Mouse (Mus musculus): ENCODE data around the gene Nadk2. TPM values are rescaled to one million over a fixed set of nuclear protein-coding genes. Genes with fewer than 3 reads are reported as not detected.

Nadk2 gene
- polyA plus RNA-seq, 1 experiment from 2014 or later, result 143 TPM

DNA sequence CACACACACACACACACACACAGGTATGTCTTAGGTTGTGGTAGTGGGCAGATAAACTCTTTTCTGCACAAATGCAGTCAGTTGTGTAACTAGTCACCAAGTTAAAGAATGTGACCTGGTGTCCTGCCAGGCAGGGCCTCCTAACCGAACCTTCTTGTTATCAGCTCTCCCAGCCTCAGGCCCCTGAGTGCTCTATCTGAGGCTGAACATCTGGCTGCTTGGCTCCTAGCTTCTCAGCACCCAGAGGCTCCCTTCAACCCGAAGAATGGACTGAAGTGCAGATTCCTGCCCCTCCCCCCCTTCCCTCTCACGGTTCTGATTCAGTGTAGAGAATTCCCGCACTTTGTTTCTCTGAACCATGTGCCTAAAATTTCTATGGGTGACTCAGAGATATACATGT lies 3.6 kb downstream of the Nadk2 start:
- WGBS (ENCODE audit: insufficient replicate concordance), result 2% methylated on average over 4 of the region's 4 CpGs
- Histone ChIP-seq H3K27me3 (replicated peaks) (no peaks in the 10 kb centered on the region), H3K9me3 (replicated peaks) (no peaks in the 10 kb centered on the region), H3K27ac (peak overlapping the region; percentile 100), H3K36me3 (peaks cover 26% of the 10 kb centered on the region), H3K4me1 (peaks cover 68% of the 10 kb centered on the region), H3K4me3 (peak overlapping the region; percentile 99), H3K4me2 (peak overlapping the region; percentile 82), H3K9ac (peak overlapping the region; percentile 100)
- peak; percentile 79 for ATAC-seq

- H3K9ac ChIP-seq, result peak overlapping the region; percentile 100
- peaks cover 71% of the 10 kb centered on the region for H3K4me1 ChIP-seq
- H3K4me2 ChIP-seq, result peak overlapping the region; percentile 82
- H3K27ac ChIP-seq, result peak overlapping the region; percentile 100
- 22% methylated on average over 14 of the region's 14 CpGs for WGBS (ENCODE audit: insufficient replicate concordance)
- peaks cover 27% of the 10 kb centered on the region for H3K36me3 ChIP-seq
- H3K4me3 ChIP-seq, result peak overlapping the region; percentile 99
- H3K9me3 ChIP-seq (replicated peaks), result no peaks in the 10 kb centered on the region
- H3K27me3 ChIP-seq (replicated peaks), result no peaks in the 10 kb centered on the region
- no peak for ATAC-seq
Measured at GRCm38 (mm10) chr15:9075608-9076200, 4.6 kb downstream of the Nadk2 start.

GRCm38 (mm10) chr15:9078481-9079300 lies 7.6 kb downstream of the Nadk2 start:
- H3K4me3 ChIP-seq, result peak overlapping the region; percentile 43
- no peaks in the 10 kb centered on the region for H3K9me3 ChIP-seq (replicated peaks)
- ATAC-seq, result peak; percentile 80
- H3K27me3 ChIP-seq (replicated peaks), result no peaks in the 10 kb centered on the region
- peaks cover 94% of the 10 kb centered on the region for H3K4me1 ChIP-seq
- 13% methylated on average over 12 of the region's 12 CpGs for WGBS (ENCODE audit: insufficient replicate concordance)
- peak overlapping the region; percentile 82 for H3K4me2 ChIP-seq
- H3K9ac ChIP-seq, result peak overlapping the region; percentile 100
- peak overlapping the region; percentile 100 for H3K27ac ChIP-seq
- H3K36me3 ChIP-seq, result peaks cover 50% of the 10 kb centered on the region

- 19% methylated on average over 5 of the region's 5 CpGs for WGBS (ENCODE audit: insufficient replicate concordance)
- Histone ChIP-seq H3K9me3 (replicated peaks) (no peaks in the 10 kb centered on the region), H3K36me3 (peaks cover 60% of the 10 kb centered on the region), H3K4me1 (peaks cover 89% of the 10 kb centered on the region), H3K27me3 (replicated peaks) (no peaks in the 10 kb centered on the region), H3K4me3 (peak overlapping the region; percentile 43), H3K9ac (peak overlapping the region; percentile 100), H3K4me2 (peak overlapping the region; percentile 82), H3K27ac (peak overlapping the region; percentile 100)
- no peak for ATAC-seq
Measured at GRCm38 (mm10) chr15:9079626-9080025, 8.6 kb downstream of the Nadk2 start.

DNA sequence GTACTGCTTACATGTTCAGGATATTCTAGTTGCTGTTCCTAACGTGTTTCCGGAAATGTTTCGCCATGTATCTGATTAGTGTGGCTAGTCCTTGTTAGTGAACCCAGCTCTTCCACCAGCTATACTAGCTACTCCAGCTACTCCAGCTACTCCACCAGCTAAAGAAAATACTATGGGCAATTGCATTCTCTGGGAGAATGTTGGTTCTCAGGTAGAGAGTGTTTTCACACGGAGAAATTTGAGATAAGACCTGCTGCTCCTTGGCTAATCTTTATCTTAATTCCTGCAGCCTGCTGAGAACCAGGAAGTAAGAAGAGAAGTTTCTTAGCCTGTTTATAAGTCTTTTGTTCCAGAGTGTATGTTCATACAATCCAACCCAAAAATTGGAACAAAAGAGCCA lies 9.1 kb downstream of the Nadk2 start:
- Histone ChIP-seq H3K9me3 (replicated peaks) (no peaks in the 10 kb centered on the region), H3K36me3 (peaks cover 61% of the 10 kb centered on the region), H3K4me1 (peaks cover 89% of the 10 kb centered on the region), H3K9ac (peak overlapping the region; percentile 100), H3K27ac (peak overlapping the region; percentile 100), H3K4me2 (peak overlapping the region; percentile 82), H3K27me3 (replicated peaks) (no peaks in the 10 kb centered on the region), H3K4me3 (peak overlapping the region; percentile 44)
- ATAC-seq, result peak; percentile 23
- 15% methylated on average over 4 of the region's 4 CpGs for WGBS (ENCODE audit: insufficient replicate concordance)

DNA sequence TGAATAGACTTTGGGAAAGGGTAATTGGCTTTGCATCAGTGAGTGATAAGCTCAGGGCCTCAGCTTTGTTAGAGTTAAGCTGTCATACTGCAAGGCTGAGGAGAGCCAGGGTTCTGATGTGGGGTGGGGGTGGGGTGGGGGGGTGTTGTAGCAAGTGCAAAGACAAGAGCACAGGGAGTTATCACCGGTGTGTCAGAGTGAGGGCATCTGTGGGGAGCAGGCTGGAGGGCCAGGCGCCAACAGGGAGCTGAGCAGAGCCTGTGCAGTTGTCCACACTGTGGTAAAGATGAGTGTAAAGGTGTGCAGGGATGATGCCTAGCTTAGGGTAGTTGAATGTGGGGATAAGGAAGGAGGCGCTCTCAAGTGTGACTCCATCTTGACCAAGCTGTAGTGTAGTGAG lies 10.2 kb downstream of the Nadk2 start:
- no peaks in the 10 kb centered on the region for H3K27me3 ChIP-seq (replicated peaks)
- H3K36me3 ChIP-seq, result peaks cover 61% of the 10 kb centered on the region
- peak overlapping the region; percentile 44 for H3K9ac ChIP-seq
- no peaks in the 10 kb centered on the region for H3K9me3 ChIP-seq (replicated peaks)
- H3K4me1 ChIP-seq, result peaks cover 89% of the 10 kb centered on the region
- peak overlapping the region; percentile 82 for H3K4me2 ChIP-seq
- peak overlapping the region; percentile 44; the same call in 1 of the 2 replicates for H3K4me3 ChIP-seq
- 52% methylated on average over 3 of the region's 3 CpGs for WGBS (ENCODE audit: insufficient replicate concordance)
- ATAC-seq, result peak; percentile 34
- peak overlapping the region; percentile 100 for H3K27ac ChIP-seq

- ATAC-seq, result no peak
- Histone ChIP-seq H3K4me1 (peaks cover 90% of the 10 kb centered on the region), H3K4me3 (no peak overlapping the region), H3K4me2 (0 out of 2 replicates have a peak overlapping the region, but pooled peaks have one; percentile 28), H3K9ac (no peak overlapping the region), H3K36me3 (peaks cover 64% of the 10 kb centered on the region), H3K9me3 (replicated peaks) (no peaks in the 10 kb centered on the region), H3K27me3 (replicated peaks) (no peaks in the 10 kb centered on the region), H3K27ac (peak overlapping the region; percentile 64)
- WGBS (ENCODE audit: insufficient replicate concordance), result 88% methylated on average over 9 of the region's 9 CpGs
Measured at GRCm38 (mm10) chr15:9082753-9083152, 11.7 kb downstream of the Nadk2 start.

- WGBS (ENCODE audit: insufficient replicate concordance), result 58% methylated on average over 11 of the region's 11 CpGs
- Histone ChIP-seq H3K27me3 (replicated peaks) (no peaks in the 10 kb centered on the region), H3K4me2 (peak overlapping the region; percentile 40), H3K9me3 (replicated peaks) (no peaks in the 10 kb centered on the region), H3K36me3 (peaks cover 92% of the 10 kb centered on the region), H3K4me3 (no peak overlapping the region), H3K9ac (peak overlapping the region; percentile 42), H3K4me1 (peaks cover 87% of the 10 kb centered on the region), H3K27ac (peak overlapping the region; percentile 76)
- peak; percentile 90 for ATAC-seq
Measured at GRCm38 (mm10) chr15:9086813-9087212, 15.8 kb downstream of the Nadk2 start.

DNA sequence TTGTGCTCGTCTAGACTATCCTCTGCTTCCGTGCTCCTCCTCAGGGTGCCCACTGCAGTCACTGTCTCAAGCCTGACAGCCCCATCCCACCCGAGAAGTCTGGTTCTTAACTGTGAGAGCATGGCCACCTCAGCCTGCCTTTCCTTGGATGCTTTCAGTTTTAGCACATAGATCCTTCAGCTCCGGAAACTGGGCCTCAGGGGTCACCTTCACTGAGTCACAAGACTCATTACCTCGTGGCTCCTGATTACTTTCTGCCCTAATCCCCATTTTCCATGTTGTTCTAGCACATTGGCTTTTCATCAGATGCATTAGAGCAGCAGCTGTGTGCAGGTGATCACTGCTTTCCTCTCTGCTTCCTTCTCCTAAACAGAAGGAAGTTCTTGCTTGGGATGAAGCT lies 16.4 kb downstream of the Nadk2 start:
- peak overlapping the region; percentile 76 for H3K27ac ChIP-seq
- H3K27me3 ChIP-seq (replicated peaks), result no peaks in the 10 kb centered on the region
- H3K36me3 ChIP-seq, result peaks cover 97% of the 10 kb centered on the region
- no peaks in the 10 kb centered on the region for H3K9me3 ChIP-seq (replicated peaks)
- ATAC-seq, result no peak
- H3K4me1 ChIP-seq, result peaks cover 85% of the 10 kb centered on the region
- 79% methylated on average over 5 of the region's 5 CpGs for WGBS (ENCODE audit: insufficient replicate concordance)
- H3K4me2 ChIP-seq, result peak overlapping the region; percentile 40
- no peak overlapping the region for H3K4me3 ChIP-seq
- H3K9ac ChIP-seq, result peak overlapping the region; percentile 42

DNA sequence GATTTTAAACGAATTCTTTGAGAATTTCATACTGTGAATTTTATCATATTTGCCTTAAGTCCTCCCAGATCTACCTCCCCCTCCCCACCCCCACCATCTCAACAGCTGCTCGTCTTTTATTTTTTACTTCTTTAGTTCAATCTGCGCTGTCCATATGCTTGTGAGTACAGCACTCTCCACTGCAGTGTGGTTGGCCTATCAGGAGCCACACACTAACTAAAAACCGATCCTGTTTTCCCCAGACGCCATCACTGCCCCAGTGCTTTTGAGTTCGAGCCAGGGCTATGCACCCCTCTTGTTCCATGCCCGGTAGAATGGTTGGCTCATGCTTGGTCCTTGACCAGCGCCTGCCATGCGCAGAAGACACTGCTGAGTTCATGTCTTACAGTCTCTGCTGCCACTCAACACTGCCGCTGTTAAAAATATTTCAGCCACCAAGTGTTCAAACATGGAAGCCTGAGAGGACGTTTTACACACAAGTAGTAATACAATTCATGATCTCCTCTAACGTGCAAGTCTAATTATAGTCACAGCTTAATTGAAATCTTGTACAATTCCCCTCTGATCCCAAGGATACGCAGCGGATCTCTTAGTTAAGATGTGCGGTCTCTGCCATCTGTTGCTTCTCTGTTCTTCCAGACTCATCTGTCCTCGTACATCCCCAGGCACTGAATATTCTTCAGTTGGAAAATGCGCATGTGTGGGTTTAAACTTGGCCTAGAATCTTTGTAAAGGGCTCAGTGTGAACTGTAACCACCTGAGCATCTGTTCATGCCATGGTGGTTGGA lies 17.0 kb downstream of the Nadk2 start:
- peak overlapping the region; percentile 76 for H3K27ac ChIP-seq
- H3K36me3 ChIP-seq, result peaks cover 98% of the 10 kb centered on the region
- ATAC-seq, result no peak
- H3K4me1 ChIP-seq, result peaks cover 85% of the 10 kb centered on the region
- WGBS (ENCODE audit: insufficient replicate concordance), result 86% methylated on average over 17 of the region's 17 CpGs
- no peaks in the 10 kb centered on the region for H3K9me3 ChIP-seq (replicated peaks)
- no peak overlapping the region for H3K4me3 ChIP-seq
- H3K9ac ChIP-seq, result no peak overlapping the region
- H3K4me2 ChIP-seq, result no peak overlapping the region
- H3K27me3 ChIP-seq (replicated peaks), result no peaks in the 10 kb centered on the region

DNA sequence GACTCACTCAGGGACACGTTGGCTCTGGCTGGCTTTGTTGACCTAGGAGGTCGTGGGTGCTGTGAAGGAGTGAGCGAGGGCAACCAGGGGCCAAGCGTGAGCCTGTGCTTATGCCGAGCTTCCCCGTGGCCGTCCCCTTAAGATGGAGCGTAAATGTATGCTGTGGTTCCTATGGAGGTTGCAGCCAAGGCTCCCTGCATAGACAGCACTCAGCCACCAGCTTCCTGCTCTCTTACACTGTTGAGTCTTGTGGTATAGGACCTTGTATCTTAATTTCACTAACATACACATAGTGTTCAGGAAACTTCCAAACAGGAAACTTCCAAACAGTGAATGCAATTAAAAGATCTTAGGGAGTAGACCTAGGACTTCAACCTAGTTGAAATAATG lies 17.6 kb downstream of the Nadk2 start:
- Histone ChIP-seq H3K9ac (no peak overlapping the region), H3K27ac (peak overlapping the region; percentile 45), H3K9me3 (replicated peaks) (no peaks in the 10 kb centered on the region), H3K4me1 (peaks cover 85% of the 10 kb centered on the region), H3K4me2 (no peak overlapping the region), H3K4me3 (no peak overlapping the region), H3K36me3 (peaks cover 98% of the 10 kb centered on the region), H3K27me3 (replicated peaks) (no peaks in the 10 kb centered on the region)
- WGBS (ENCODE audit: insufficient replicate concordance), result 85% methylated on average over 8 of the region's 8 CpGs
- ATAC-seq, result no peak
